Mouse (Mus musculus): ENCODE results near the gene Trmt13.
A peak's percentile ranks its signal among the peaks of the same experiment; 100 is the strongest.
"Not testable (repeated sequence)": the region's sequence is repeated elsewhere in the genome, so short reads cannot be mapped to it uniquely, and the experiment has no call there.

Gene Trmt13

DNA sequence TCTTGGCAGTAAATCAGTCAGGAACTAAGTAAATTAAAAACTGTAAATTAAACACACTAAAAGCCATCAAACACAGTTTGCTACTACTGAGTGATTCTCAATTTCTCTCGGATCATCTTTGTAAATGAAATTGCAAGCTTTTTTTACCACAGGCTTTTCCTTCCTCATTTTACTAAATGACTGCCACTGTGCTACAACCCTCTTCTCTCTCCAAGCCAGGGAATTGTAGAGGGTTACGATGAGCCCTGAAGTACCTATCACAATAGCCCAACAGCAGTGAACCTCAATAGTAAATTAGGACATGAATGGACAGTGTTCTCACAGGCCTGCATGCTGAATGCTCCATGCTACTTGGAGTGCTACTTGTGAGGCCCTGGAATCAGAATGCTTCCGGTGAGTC lies 19.7 kb upstream of the Trmt13 start:
- DNase-seq (ENCODE audit: low spot score) = no peak

DNA sequence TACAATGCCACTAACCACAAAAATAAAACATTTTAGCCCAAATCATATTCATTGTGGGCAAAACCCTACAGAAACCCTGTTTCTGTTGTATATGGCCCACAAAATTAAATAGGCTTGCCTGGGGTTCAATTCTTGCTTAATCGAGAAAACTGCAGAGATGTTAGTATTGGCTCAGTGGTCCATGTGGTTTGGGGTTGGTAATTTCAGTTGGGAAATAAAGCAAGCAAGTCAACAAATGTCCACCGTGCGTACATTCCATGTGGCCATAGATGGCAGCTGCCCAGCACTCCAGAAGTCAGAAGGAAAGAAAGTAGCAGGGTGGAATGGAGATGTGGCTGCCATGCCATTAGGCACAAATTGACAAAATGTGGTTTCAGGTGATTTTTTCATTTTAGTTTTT lies 18.6 kb upstream of the Trmt13 start:
- DNase-seq (ENCODE audit: low spot score) = no peak

- DNase-seq (ENCODE audit: low spot score) = no peak
Measured at GRCm38 (mm10) chr3:116631459-116631858, 17.1 kb upstream of the Trmt13 start.

DNA sequence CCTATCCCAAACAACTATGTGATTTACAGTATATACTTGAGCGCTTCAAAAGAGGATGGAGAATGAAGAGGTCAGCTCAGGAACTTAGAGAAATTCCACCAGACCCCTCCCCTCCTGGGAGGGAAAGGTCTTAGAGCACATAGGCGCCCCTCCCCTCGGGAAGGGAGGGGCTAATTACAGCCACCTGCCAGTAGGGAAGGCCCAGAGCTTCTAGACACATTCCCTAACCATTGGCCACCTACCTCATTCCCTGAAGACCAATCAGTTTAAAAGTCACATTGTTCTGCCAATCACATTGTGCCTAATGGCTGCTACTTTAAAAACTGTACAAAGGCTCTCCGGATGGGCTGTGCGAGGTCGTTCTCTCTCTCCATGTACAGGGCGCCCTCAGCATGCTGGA lies 8.3 kb upstream of the Trmt13 start:
- no peak for DNase-seq (ENCODE audit: low spot score)

DNA sequence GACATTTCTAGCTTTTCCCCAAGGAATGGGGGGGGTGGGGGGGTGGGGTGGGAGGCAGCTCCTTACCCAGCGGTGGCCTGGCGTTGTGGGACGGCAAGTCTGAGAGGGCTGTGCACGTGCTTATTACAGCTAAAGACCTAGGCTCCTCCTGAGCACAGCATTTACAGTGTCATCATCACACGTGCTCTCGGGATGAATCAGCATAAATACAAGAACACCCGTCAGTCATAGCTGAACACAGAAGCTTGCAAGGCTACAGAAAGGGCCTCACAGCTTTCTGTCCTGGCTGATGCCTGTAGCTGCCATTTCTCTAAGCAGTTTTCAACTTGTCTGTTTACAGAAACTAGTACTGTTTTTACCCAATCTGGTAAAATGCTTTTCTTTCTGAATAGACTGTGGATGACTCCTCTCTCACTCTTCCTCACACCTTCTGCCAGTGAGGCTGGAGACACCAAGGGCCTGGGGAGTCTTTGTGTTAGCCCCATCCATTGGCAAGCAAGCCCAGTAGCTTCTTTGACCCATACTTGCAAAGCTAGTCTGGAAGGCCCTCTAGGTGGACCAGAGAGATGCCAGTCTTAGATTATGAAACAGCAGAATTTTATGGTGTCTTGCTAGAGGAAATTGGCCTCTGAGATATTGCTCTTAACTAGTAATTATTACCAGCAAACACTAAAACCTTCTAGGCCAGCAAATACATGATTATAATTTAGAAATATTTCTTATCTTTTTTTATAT lies 6.4 kb upstream of the Trmt13 start:
- peak; percentile 59 for DNase-seq (ENCODE audit: low spot score)

DNA sequence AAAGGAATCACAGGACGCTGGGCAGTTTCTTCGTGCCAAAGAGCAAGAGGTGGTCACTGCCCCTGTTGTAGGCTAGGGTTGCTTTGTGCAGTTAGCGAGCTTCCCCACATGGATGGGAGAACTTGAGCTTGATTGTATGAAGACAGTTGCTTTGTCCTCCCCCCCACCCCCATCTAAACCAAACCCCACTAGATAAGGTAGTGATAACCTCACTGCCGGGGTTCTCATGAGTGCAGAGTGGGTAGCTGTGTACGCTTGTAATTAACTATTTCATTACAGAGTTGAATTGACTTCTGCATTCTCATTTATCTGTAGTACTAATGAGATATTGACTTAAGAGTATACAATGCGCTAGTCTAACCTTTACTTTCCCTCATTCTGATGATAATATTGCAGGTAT lies 4.5 kb upstream of the Trmt13 start:
- no peak for DNase-seq (ENCODE audit: low spot score)

- DNase-seq (ENCODE audit: low spot score) = no peak
Measured at GRCm38 (mm10) chr3:116615318-116616068, 1.1 kb upstream of the Trmt13 start.

GRCm38 (mm10) chr3:116604570-116604969 lies 9.8 kb downstream of the Trmt13 start:
- no peak for DNase-seq (ENCODE audit: low spot score)

DNA sequence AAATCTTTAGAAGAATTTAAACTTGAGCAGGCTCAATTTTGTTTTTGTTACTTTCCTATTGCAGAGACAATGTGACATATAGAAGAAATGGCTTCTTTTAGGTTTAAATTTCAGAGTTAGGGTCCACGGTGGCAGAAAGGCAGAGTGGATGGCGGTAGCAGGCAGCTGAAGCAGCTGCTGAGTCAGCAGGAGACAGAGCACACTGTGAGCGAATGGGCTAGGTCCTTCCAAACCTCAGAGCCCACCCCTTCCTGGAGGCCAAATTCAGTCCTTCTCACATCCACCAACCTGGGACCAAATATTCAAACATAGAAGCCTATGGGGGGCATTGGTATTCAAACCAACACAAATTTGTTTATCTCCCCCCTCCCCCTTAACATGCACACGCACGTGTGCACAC lies 12.6 kb downstream of the Trmt13 start:
- DNase-seq (ENCODE audit: low spot score) = no peak

- no peak for DNase-seq (ENCODE audit: low spot score)
Measured at GRCm38 (mm10) chr3:116601005-116601404, 13.4 kb downstream of the Trmt13 start.

GRCm38 (mm10) chr3:116599705-116600104 lies 14.7 kb downstream of the Trmt13 start:
- no peak for DNase-seq (ENCODE audit: low spot score)

- DNase-seq (ENCODE audit: low spot score) = peak; percentile 28
Measured at GRCm38 (mm10) chr3:116595603-116595991, 18.8 kb downstream of the Trmt13 start.

GRCm38 (mm10) chr3:116594728-116595602 lies 19.4 kb downstream of the Trmt13 start, which contains the start of gene Sass6:
Sass6 (plus strand) TSS chr3:116594982.
- DNase-seq (ENCODE audit: low spot score) = peak; percentile 98

GRCm38 (mm10) chr3:116594076-116594727 lies 20.2 kb downstream of the Trmt13 start:
- DNase-seq (ENCODE audit: low spot score) = peak; percentile 6

DNA sequence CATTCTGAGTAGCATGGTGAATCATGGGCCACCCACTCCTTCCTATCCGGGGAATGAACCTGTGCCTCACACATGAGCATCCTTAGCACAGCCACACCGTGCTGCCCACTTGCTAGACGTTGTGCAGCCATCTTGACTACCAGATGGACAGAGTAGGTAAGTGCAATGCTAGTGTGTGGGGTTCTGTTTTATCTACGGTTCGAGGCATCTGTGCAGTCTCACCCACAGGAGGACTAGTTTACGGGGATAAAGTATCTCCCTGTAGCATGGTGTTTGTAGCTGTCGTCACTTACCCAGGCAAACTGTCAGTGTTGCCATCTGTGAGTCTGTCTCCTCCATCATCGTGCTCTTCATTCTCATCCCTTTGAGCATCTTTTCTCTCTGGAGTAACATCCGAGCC lies 32.2 kb downstream of the Trmt13 start:
- no peak for DNase-seq (ENCODE audit: low spot score)

- DNase-seq (ENCODE audit: low spot score) = no peak
Measured at GRCm38 (mm10) chr3:116577286-116577685, 37.1 kb downstream of the Trmt13 start.

DNA sequence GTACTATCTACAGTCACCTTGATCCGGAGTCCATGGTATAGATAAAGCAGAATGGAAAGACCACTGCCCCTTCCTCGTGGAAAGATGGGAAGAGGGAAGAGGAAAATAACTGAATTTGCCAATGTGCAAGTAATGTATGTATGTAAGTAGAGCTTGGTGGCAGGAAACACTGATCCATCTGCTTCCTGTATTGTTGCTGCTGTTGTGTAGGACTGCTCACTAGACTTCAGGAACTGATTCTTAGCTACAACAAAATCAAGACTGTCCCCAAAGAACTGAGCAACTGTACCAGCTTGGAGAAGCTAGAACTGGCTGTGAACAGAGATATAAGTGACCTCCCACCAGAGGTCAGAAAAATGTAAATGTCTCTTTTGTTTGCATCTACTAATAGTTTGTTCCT lies 43.8 kb downstream of the Trmt13 start:
- DNase-seq (ENCODE audit: low spot score) = no peak

- no peak for DNase-seq (ENCODE audit: low spot score)
Measured at GRCm38 (mm10) chr3:116563095-116563492, 51.3 kb downstream of the Trmt13 start.

DNA sequence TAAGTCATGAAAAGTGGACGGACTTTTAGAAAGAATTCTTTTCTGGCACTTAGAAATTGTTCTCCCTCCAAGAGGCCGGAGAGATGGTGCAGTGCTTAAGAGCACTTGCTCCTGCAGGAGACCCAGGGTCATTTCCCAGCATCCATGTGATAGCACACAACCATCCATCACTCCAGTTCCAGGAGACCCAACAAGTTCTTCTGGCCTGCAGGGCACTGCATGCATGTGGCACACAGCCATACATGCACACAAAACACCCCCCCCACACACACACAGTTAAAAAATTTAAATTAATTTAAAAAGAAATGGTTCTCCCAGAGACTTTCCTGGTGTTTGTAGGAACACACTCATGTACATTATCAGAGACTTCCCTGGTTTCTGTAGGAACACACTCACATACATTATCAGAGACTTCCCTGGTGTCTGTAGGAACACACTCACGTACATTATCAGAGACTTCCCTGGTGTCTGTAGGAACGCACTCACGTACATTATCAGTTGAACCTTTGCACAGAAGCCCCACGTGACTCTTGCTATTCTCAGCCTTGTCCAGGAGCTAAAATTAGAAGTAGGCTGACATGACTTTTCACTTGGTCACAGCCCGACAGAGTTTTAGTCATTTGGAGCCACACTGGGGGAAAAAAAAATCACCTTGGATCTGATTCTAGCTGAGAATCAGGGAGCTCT lies 51.8 kb downstream of the Trmt13 start, which contains the start of gene Lrrc39:
Gene Lrrc39 (plus strand): TSS at position 566 of the 687 bp plus-strand sequence.
- peak; percentile 82 for DNase-seq (ENCODE audit: low spot score)

GRCm38 (mm10) chr3:116561315-116561714 lies 53.1 kb downstream of the Trmt13 start:
- not testable (repeated sequence) for DNase-seq (ENCODE audit: low spot score)

- DNase-seq (ENCODE audit: low spot score) = no peak
Measured at GRCm38 (mm10) chr3:116551362-116551761, 63.0 kb downstream of the Trmt13 start.
